Mouse (Mus musculus): ENCODE measurements at regions not wholly inside any gene's neighbourhood (a gene's known extent, or its start where the extent isn't known, plus 50 kb on each side); places are given as distances from the start of the nearest gene placed in this dataset.

DNA sequence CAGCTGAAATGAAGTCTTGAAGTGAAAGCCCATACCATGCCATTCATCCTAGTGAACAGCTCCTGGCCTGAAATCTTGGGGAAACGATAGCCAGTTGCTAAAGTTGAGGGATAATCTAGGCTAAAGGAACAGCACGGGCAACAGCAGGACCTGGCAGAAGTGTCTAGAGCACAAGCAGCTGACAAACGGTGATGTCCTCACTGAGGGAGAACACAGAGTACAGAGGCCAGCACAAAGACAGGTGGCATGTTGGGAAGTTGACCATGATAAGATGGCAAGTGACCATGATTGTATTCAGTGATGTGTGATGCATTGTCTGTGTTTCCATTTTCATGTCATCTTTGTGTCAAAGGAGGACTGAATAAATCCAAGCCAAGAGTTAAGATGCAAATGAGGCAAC lies 212.4 kb upstream of the Ntm start:
- no peak overlapping the region for H3K9ac ChIP-seq (replicated peaks)
- no peak for ATAC-seq (ENCODE audit: insufficient number of reproducible peaks, insufficient read depth, low FRiP score, low TSS enrichment, low read depth)
- H3K27ac ChIP-seq, result no peak overlapping the region
- H3K4me2 ChIP-seq, result no peak overlapping the region
- WGBS, result 76% methylated on average over 3 of the region's 3 CpGs
- H3K4me3 ChIP-seq (replicated peaks), result no peak overlapping the region
- no peaks in the 10 kb centered on the region for H3K9me3 ChIP-seq
- H3K27me3 ChIP-seq, result no peaks in the 10 kb centered on the region
- no peaks in the 10 kb centered on the region for H3K36me3 ChIP-seq
- no peaks in the 10 kb centered on the region for H3K4me1 ChIP-seq (replicated peaks)

DNA sequence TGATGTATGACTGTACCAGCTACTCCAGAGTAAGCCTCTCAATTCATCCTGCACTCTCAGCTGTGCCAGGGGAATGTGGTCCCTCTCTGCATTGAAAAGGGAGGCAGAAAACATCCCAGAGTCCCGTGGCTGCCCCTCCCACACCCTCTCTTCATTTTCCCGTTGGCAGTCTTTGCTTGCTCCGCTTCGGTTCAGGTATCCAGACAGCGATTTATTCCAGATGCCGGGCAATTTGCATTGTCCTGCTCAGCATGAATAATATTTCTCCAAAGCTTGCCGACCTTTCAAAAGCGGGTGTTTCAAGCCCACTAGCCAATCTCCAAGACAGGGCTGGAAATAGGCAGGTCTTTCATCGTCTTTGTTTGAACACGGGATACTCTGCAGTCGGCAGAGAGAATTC lies 220.5 kb upstream of the Ntm start:
- no peaks in the 10 kb centered on the region for H3K9me3 ChIP-seq
- H3K27me3 ChIP-seq, result no peaks in the 10 kb centered on the region
- no peak overlapping the region for H3K9ac ChIP-seq (replicated peaks)
- H3K36me3 ChIP-seq, result no peaks in the 10 kb centered on the region
- no peak overlapping the region for H3K4me2 ChIP-seq
- H3K4me1 ChIP-seq (replicated peaks), result no peaks in the 10 kb centered on the region
- no peak for ATAC-seq (ENCODE audit: insufficient number of reproducible peaks, insufficient read depth, low FRiP score, low TSS enrichment, low read depth)
- 67% methylated on average over 11 of the region's 11 CpGs for WGBS
- H3K27ac ChIP-seq, result no peak overlapping the region
- H3K4me3 ChIP-seq (replicated peaks), result no peak overlapping the region

DNA sequence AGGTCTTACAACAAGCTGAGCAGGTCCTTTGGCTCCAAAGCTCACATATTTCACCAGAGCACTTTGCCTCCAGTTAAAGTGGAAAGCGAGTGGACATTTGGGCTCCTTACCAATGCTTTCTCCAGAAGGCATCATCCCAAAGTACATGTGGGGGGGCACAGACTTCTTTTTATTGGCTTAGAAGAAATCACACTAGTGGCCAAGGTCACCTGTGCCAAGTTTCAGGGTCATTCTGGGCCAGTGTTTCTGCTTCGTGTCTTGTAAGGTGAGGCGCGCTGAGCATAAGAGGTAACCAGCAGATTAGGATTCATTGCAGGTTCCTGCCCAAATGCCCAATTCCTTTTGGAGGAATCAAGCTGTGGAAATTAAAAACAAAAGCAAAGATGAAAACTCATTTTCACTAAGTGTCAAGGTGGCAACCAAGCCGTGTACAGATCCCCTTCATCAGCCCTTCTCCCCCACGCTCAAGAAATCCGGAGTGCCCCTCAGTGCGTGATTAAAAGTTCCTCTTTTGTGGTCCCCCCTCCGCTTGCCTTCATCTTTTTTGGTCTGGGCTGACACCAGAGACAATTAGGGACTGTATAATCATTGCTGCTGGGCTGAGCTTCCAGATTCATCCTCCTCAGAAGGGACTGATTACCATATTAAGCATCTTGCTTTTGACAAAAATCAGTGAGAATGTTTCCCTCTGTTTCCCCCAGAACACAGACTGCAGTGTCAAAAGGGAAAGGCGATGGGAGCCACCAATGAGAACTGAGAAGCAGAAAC lies 222.2 kb upstream of the Ntm start:
- Histone ChIP-seq H3K4me3 (replicated peaks) (no peak overlapping the region), H3K27me3 (no peaks in the 10 kb centered on the region), H3K36me3 (no peaks in the 10 kb centered on the region), H3K4me1 (replicated peaks) (no peaks in the 10 kb centered on the region), H3K4me2 (no peak overlapping the region), H3K9me3 (no peaks in the 10 kb centered on the region), H3K27ac (no peak overlapping the region), H3K9ac (replicated peaks) (no peak overlapping the region)
- 86% methylated on average over 10 of the region's 10 CpGs for WGBS
- no peak for ATAC-seq (ENCODE audit: insufficient number of reproducible peaks, insufficient read depth, low FRiP score, low TSS enrichment, low read depth)

GRCm38 (mm10) chr9:30186261-30186660 lies 223.3 kb upstream of the Ntm start:
- Histone ChIP-seq H3K27me3 (no peaks in the 10 kb centered on the region), H3K9ac (replicated peaks) (no peak overlapping the region), H3K27ac (no peak overlapping the region), H3K4me1 (replicated peaks) (no peaks in the 10 kb centered on the region), H3K36me3 (no peaks in the 10 kb centered on the region), H3K4me3 (replicated peaks) (no peak overlapping the region), H3K4me2 (no peak overlapping the region), H3K9me3 (no peaks in the 10 kb centered on the region)
- 82% methylated on average over 2 of the region's 2 CpGs for WGBS
- no peak for ATAC-seq (ENCODE audit: insufficient number of reproducible peaks, insufficient read depth, low FRiP score, low TSS enrichment, low read depth)

- no peak overlapping the region for H3K4me3 ChIP-seq (replicated peaks)
- ATAC-seq (ENCODE audit: insufficient number of reproducible peaks, insufficient read depth, low FRiP score, low TSS enrichment, low read depth), result no peak
- 92% methylated on average over 5 of the region's 5 CpGs for WGBS
- no peak overlapping the region for H3K4me2 ChIP-seq
- H3K27ac ChIP-seq, result no peak overlapping the region
- H3K27me3 ChIP-seq, result no peaks in the 10 kb centered on the region
- no peaks in the 10 kb centered on the region for H3K4me1 ChIP-seq (replicated peaks)
- H3K9me3 ChIP-seq, result no peaks in the 10 kb centered on the region
- H3K9ac ChIP-seq (replicated peaks), result no peak overlapping the region
- H3K36me3 ChIP-seq, result no peaks in the 10 kb centered on the region
Observed at GRCm38 (mm10) chr9:30190078-30190477, 227.1 kb upstream of the Ntm start.

DNA sequence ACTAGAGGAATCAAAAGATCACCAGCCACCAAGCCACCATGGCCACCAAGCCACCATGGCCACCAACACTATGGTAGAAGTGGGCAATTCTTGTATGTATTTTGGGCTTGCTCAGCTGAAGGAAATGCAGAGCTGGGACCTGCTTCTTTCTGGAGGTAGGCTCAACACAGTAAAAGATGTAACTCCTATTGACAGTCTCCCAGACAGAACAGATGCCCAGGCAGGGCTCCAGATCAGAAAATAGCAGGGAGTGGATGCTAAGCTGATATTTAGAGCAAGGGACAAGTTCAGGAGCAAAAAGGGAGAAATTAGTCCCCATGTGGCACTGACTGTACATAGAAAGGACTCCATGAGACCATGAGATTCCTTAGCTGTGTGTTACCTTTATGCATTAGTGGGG lies 228.2 kb upstream of the Ntm start:
- no peaks in the 10 kb centered on the region for H3K9me3 ChIP-seq
- no peaks in the 10 kb centered on the region for H3K27me3 ChIP-seq
- H3K27ac ChIP-seq, result no peak overlapping the region
- H3K36me3 ChIP-seq, result no peaks in the 10 kb centered on the region
- no peak overlapping the region for H3K4me3 ChIP-seq (replicated peaks)
- H3K4me2 ChIP-seq, result no peak overlapping the region
- ATAC-seq (ENCODE audit: insufficient number of reproducible peaks, insufficient read depth, low FRiP score, low TSS enrichment, low read depth), result no peak
- H3K9ac ChIP-seq (replicated peaks), result no peak overlapping the region
- H3K4me1 ChIP-seq (replicated peaks), result no peaks in the 10 kb centered on the region

GRCm38 (mm10) chr9:30191902-30192301 lies 229.0 kb upstream of the Ntm start:
- Histone ChIP-seq H3K4me2 (no peak overlapping the region), H3K9ac (replicated peaks) (no peak overlapping the region), H3K4me1 (replicated peaks) (no peaks in the 10 kb centered on the region), H3K27me3 (0 out of 2 replicates have a peak, but pooled peaks cover 4% of the 10 kb centered on the region), H3K36me3 (no peaks in the 10 kb centered on the region), H3K27ac (no peak overlapping the region), H3K4me3 (replicated peaks) (no peak overlapping the region), H3K9me3 (no peaks in the 10 kb centered on the region)
- ATAC-seq (ENCODE audit: insufficient number of reproducible peaks, insufficient read depth, low FRiP score, low TSS enrichment, low read depth), result no peak

GRCm38 (mm10) chr9:30194866-30195265 lies 231.9 kb upstream of the Ntm start:
- no peak overlapping the region for H3K9ac ChIP-seq (replicated peaks)
- no peak overlapping the region for H3K4me2 ChIP-seq
- no peak overlapping the region for H3K27ac ChIP-seq
- H3K9me3 ChIP-seq, result no peaks in the 10 kb centered on the region
- no peak overlapping the region for H3K4me3 ChIP-seq (replicated peaks)
- no peaks in the 10 kb centered on the region for H3K4me1 ChIP-seq (replicated peaks)
- ATAC-seq (ENCODE audit: insufficient number of reproducible peaks, insufficient read depth, low FRiP score, low TSS enrichment, low read depth), result no peak
- no peaks in the 10 kb centered on the region for H3K36me3 ChIP-seq
- H3K27me3 ChIP-seq, result 0 out of 2 replicates have a peak, but pooled peaks cover 4% of the 10 kb centered on the region
- 93% methylated on average over 3 of the region's 3 CpGs for WGBS

- no peaks in the 10 kb centered on the region for H3K27me3 ChIP-seq
- 89% methylated on average over 3 of the region's 3 CpGs for WGBS
- H3K27ac ChIP-seq, result no peak overlapping the region
- H3K4me3 ChIP-seq (replicated peaks), result no peak overlapping the region
- H3K4me2 ChIP-seq, result no peak overlapping the region
- no peak for ATAC-seq (ENCODE audit: insufficient number of reproducible peaks, insufficient read depth, low FRiP score, low TSS enrichment, low read depth)
- no peaks in the 10 kb centered on the region for H3K4me1 ChIP-seq (replicated peaks)
- H3K36me3 ChIP-seq, result no peaks in the 10 kb centered on the region
- no peak overlapping the region for H3K9ac ChIP-seq (replicated peaks)
- H3K9me3 ChIP-seq, result no peaks in the 10 kb centered on the region
Observed at GRCm38 (mm10) chr9:30202411-30202810, 224.5 kb upstream of the Snx19 start.

DNA sequence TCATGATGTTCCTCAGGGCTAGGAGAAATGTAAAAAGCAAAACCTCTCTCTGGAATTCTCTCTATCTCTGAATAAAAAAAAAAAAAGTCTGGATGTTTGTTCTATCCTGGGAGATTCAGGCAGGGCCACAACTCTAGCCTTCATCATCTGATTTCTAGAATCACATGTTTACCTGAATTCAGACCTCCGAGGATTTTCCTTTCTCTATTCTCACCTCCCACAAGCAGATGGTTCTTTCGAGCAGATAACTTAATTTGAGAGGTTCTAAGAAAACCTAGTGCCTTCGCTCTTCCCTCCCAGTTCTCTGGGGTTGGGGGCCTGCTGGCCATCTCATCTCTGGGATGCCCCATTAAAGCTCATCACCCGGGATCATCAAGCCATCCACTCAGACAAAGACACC lies 219.3 kb upstream of the Snx19 start:
- Histone ChIP-seq H3K9ac (replicated peaks) (no peak overlapping the region), H3K9me3 (no peaks in the 10 kb centered on the region), H3K4me1 (replicated peaks) (peaks cover 4% of the 10 kb centered on the region; the same call in 1 of the 2 replicates), H3K4me3 (replicated peaks) (no peak overlapping the region), H3K4me2 (no peak overlapping the region), H3K27ac (no peak overlapping the region), H3K27me3 (no peaks in the 10 kb centered on the region), H3K36me3 (no peaks in the 10 kb centered on the region)
- 87% methylated on average over 4 of the region's 4 CpGs for WGBS
- ATAC-seq (ENCODE audit: insufficient number of reproducible peaks, insufficient read depth, low FRiP score, low TSS enrichment, low read depth), result no peak

DNA sequence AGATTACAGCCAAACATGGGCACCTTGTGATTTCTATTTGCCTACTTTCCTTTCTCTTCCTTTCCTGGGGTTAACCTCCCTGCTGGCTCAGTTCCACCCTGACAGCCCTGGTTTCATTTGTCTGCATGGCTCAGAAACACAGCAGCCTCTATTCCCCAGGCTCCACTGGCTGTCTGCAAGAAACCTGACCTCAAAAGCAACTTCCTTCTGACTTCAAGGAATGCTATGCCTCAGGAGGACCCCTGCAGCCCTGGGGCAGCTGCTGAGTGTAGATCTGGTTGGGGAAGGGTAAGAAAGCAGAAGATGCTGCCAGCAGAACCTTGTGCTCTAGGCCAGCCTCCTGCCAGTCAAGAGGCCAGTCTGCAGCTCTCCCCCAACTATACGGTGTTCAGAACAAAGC lies 217.1 kb upstream of the Snx19 start:
- no peaks in the 10 kb centered on the region for H3K27me3 ChIP-seq
- H3K4me2 ChIP-seq, result no peak overlapping the region
- ATAC-seq (ENCODE audit: insufficient number of reproducible peaks, insufficient read depth, low FRiP score, low TSS enrichment, low read depth), result no peak
- 71% methylated on average over 1 of the region's 1 CpGs for WGBS
- H3K27ac ChIP-seq, result no peak overlapping the region
- no peaks in the 10 kb centered on the region for H3K36me3 ChIP-seq
- H3K9ac ChIP-seq (replicated peaks), result no peak overlapping the region
- H3K4me3 ChIP-seq (replicated peaks), result no peak overlapping the region
- no peaks in the 10 kb centered on the region for H3K9me3 ChIP-seq
- peaks cover 4% of the 10 kb centered on the region; the same call in 1 of the 2 replicates for H3K4me1 ChIP-seq (replicated peaks)

DNA sequence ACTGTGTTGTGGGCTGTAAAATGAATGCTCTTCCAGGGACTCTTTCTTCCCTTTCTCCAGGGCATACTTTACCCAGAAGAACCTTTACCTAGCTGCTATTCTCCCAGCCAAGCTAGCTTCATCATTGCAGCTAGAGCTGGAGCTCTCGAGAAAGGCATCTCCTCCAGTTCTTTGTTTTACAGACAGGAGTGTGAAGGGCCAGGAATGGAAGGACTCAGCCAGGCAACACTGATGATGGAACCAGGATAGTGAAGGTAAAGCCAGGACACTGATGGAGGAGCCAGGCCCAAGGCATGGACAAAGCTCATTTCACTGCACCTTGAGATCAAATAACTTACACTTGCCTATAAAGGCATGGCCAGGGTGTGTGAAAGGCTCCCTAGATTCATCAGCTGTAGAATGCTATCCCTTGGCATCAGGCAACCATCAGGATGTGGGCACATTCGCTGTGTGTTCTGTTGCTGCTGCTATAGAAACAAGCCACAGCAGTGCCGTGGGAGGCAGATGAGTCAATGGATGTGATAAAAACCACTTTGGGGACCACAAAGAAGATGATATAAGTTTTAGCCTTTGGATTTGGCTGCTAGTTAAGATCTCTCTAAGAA lies 214.3 kb upstream of the Snx19 start:
- H3K9ac ChIP-seq (replicated peaks), result no peak overlapping the region
- ATAC-seq (ENCODE audit: insufficient number of reproducible peaks, insufficient read depth, low FRiP score, low TSS enrichment, low read depth), result no peak
- peaks cover 4% of the 10 kb centered on the region; the same call in 1 of the 2 replicates for H3K4me1 ChIP-seq (replicated peaks)
- H3K4me3 ChIP-seq (replicated peaks), result no peak overlapping the region
- WGBS, result 87% methylated on average over 3 of the region's 3 CpGs
- no peak overlapping the region for H3K27ac ChIP-seq
- no peaks in the 10 kb centered on the region for H3K27me3 ChIP-seq
- H3K36me3 ChIP-seq, result no peaks in the 10 kb centered on the region
- no peaks in the 10 kb centered on the region for H3K9me3 ChIP-seq
- no peak overlapping the region for H3K4me2 ChIP-seq
